Mouse (Mus musculus) kidney, adult 2 months (tissue): ENCODE results near the gene Kansl3.

Experiments
- CTCF ChIP-seq: fragments of 200-500 bp; conservative IDR thresholded peaks from 2 replicates; pipeline ENCODE4 v1.5.1; 2011; ENCODE audit warnings: low read depth, mild to moderate bottlenecking, control low read depth, low read length, moderate library complexity, mixed read lengths; ENCODE audit not compliant: insufficient read depth, insufficient read length
- POLR2A ChIP-seq: fragments of 200-500 bp; IDR thresholded peaks from one replicate; pipeline ENCODE4 v1.6.1; 2011; ENCODE audit warnings: low read depth, low read length, control low read depth

DNA sequence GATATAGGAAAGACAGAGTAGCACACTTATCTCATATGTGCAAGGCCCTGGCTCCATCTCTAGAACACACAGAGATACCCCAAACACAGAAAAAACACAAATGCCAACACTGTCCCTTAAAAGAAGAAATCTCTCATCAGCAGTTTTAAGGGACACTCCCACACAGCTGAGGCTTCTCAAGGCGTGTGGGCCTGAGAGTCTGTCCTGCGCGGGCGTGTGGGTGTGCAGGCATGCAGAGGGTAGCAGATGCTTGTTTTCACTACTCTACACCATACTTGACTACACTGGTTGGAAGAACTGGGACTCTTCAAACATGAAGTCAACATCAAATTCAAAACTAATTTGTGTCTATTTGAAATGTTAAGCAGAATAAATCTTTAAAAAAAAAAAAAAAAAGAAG, 16.6 kb downstream of the Kansl3 start:
- TF ChIP-seq CTCF (no peak), POLR2A (no peak)
